Mouse (Mus musculus): ENCODE measurements around the gene Fbxo9. TPM values are rescaled to one million over a fixed set of nuclear protein-coding genes. Genes with fewer than 3 reads are reported as not detected.

Fbxo9 gene
- polyA plus RNA-seq, 1 experiment, result 75.3 TPM

Other genes with a start within 250 kb of the Fbxo9 start
- gene Elovl5, start 191.7 kb downstream of the Fbxo9 start, polyA plus RNA-seq (2012; rRNA removed), result 23.6 and 32.6 TPM in 2 replicates
- not detected in 2 replicates for gene Gcm1, start 57.1 kb downstream of the Fbxo9 start, polyA plus RNA-seq (2012; rRNA removed)
- gene Ick, start 127 bp upstream of the Fbxo9 start, polyA plus RNA-seq (2012; rRNA removed), result 18.0 and 29.2 TPM in 2 replicates
- 9.5 and 11.3 TPM in 2 replicates for gene Gsta4, start 73.7 kb upstream of the Fbxo9 start, polyA plus RNA-seq (2012; rRNA removed)
- gene Gsta1, start 121.6 kb upstream of the Fbxo9 start, polyA plus RNA-seq (2012; rRNA removed), result 13.2 and 27.3 TPM in 2 replicates
- gene Gm3776, start 148.1 kb upstream of the Fbxo9 start, polyA plus RNA-seq (2012; rRNA removed), result 1.1 and 3.2 TPM in 2 replicates
- gene Gm10639, start 180.9 kb upstream of the Fbxo9 start, polyA plus RNA-seq (2012; rRNA removed), result 0.10 and 0.38 TPM in 2 replicates
- not detected in 2 replicates for gene Omt2a, start 205.7 kb upstream of the Fbxo9 start, polyA plus RNA-seq (2012; rRNA removed)
- not detected in 2 replicates for gene Omt2b, start 218.5 kb upstream of the Fbxo9 start, polyA plus RNA-seq (2012; rRNA removed)
- gene Gsta2, start 246.7 kb upstream of the Fbxo9 start, polyA plus RNA-seq (2012; rRNA removed), result 0.19 TPM in 1 of 2 replicates, not detected in the other

Measured in large intestine, adult 2 months (tissue).